Mouse (Mus musculus) CD4-positive naive resting alpha-beta T cell, adult 76 days (primary cell): ENCODE data around the gene Lrp3. TPM values are rescaled to one million over a fixed set of nuclear protein-coding genes. Genes with fewer than 3 reads are reported as not detected.

ENCODE experiments used
- total RNA-seq: library from RNA; stranded (reverse); gene quantifications from one replicate; pipeline ENCODE4 v1.2.4, GENCODE M21; 2023

Lrp3 gene
- not detected for total RNA-seq

DNA sequence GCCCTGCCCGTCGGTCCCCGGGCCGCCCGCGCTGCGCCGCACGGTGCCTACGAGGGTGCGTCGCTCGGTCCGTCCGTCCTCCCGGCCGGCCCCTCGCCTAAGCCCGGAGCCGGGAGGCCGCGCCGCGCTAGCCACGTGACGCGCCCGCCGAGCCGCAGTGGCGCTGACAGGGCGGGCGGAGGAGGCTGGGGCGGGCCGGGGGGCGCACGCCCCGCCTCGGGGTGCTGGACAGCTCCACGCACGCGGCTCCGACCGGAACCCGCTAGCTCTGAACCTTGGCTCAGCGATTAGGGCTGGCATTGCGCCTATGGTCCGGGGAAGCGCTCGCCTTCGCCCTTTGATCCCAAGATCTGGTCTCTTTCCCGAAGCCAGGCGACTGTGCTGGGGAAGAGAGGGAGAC, at the start of gene Lrp3:
Lrp3 (minus strand) TSS at position 274 of the 400 bp plus-strand sequence.

DNA sequence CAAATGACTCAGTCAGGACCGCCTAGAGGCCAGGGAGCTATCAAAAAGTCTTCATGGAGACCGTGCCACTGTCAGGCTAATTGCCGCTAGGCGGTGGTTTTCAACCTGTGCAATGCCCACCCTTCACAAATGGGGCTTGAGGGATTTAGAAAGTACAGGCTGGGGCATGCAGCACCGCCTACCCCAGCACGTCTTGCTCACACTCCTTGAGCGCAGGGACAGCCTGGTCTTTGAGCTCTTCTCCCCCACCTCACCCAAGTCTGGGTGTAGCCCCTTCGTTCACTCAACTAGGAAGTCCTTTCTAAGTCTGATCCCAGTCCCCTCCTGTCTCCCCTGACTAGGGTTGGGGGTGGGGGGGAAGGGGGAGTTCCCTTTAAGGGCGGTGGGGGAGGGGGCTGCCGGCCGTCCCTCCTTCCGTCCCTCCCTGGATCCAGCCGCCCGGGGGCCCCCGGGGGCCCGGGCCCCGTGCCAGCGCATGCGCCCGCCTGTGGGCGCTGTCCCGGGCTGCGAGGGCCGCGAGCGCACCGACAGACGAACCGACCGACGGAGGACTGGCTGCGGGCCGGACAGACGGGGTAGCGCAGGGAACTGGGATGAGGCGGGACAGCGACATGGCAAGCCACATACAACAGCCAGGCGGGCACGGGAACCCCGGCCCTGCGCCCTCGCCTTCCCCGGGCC, 29.3 kb downstream of the Lrp3 start, which contains the start of gene Slc7a10:
Slc7a10 (plus strand) TSS at position 497 of the 681 bp plus-strand sequence.

Other genes with a start within 250 kb of the Lrp3 start
- 44.9 TPM for gene Cebpg, start 158.9 kb downstream of the Lrp3 start, total RNA-seq
- 0.85 TPM for gene Cebpa, start 96.2 kb downstream of the Lrp3 start, total RNA-seq
- not detected for gene Slc7a10, start 29.1 kb downstream of the Lrp3 start, total RNA-seq
- 15.0 TPM for gene Gpatch1, start 102.9 kb upstream of the Lrp3 start, total RNA-seq
- gene Rhpn2, start 118.7 kb upstream of the Lrp3 start, total RNA-seq, result not detected
- gene Faap24, start 181.3 kb upstream of the Lrp3 start, total RNA-seq, result 7.5 TPM
- gene Cep89, start 181.5 kb upstream of the Lrp3 start, total RNA-seq, result 8.0 TPM
- gene Slc7a9, start 233.3 kb upstream of the Lrp3 start, total RNA-seq, result not detected